Mouse (Mus musculus) embryonic facial prominence, embryonic 14.5 days (tissue): ENCODE data around the gene Nop9. TPM values are rescaled to one million over a fixed set of nuclear protein-coding genes. Genes with fewer than 3 reads are reported as not detected.

Experiments
- ATAC-seq: fragments of 200-750 bp; cut with Nextera tagmentation; 2 replicates; pipeline ENCODE4 v1.8.0; 2017; ENCODE audit warnings: low read depth, moderate number of reproducible peaks, moderate TSS enrichment
- DNase-seq: peaks from one replicate; pipeline ENCODE4 v3.0.0-alpha.2; 2015; ENCODE audit warnings: low spot score
- H3K27ac ChIP-seq: fragments of 300-500 bp; sonication (generic); replicated peaks from 2 replicates; pipeline ENCODE4 v1.5.1; 2014; ENCODE audit warnings: low read depth, mild to moderate bottlenecking, low read length, moderate library complexity
- H3K27me3 ChIP-seq: fragments of 300-500 bp; sonication (generic); replicated peaks from 2 replicates; pipeline ENCODE4 v1.6.1; 2014; ENCODE audit warnings: low read length; ENCODE audit not compliant: control insufficient read depth, insufficient read depth
- H3K36me3 ChIP-seq: fragments of 300-500 bp; sonication (generic); 2 replicates; pipeline ENCODE4 v1.6.1; 2014; ENCODE audit warnings: low read length, mixed read lengths; ENCODE audit not compliant: control insufficient read depth, insufficient read depth
- H3K4me1 ChIP-seq: fragments of 300-500 bp; sonication (generic); 2 replicates; pipeline ENCODE4 v1.6.1; 2014; ENCODE audit warnings: antibody characterized with exemption, low read length; ENCODE audit not compliant: control insufficient read depth, insufficient read depth
- H3K4me2 ChIP-seq: fragments of 300-500 bp; sonication (generic); 2 replicates; pipeline ENCODE4 v1.6.1; 2014; ENCODE audit warnings: low read depth, mild to moderate bottlenecking, low read length, moderate library complexity, mixed read lengths
- H3K4me3 ChIP-seq: fragments of 300-500 bp; sonication (generic); 2 replicates; pipeline ENCODE4 v1.5.1; 2014; ENCODE audit warnings: low read depth, mild to moderate bottlenecking, low read length
- H3K9ac ChIP-seq: fragments of 300-500 bp; sonication (generic); 2 replicates; pipeline ENCODE4 v1.6.1; 2014; ENCODE audit warnings: low read depth, mild to moderate bottlenecking, low read length, moderate library complexity, mixed read lengths
- H3K9me3 ChIP-seq: fragments of 300-500 bp; sonication (generic); 2 replicates; pipeline ENCODE4 v1.6.1; 2016; ENCODE audit warnings: low read length; ENCODE audit not compliant: control insufficient read depth
- WGBS: fragments of 180-500 bp; shearing (Covaris S2); extraction: QIAGEN DNeasy Blood & Tissue Kit; methylation state at CpG from one replicate; pipeline ENCODE4 v1.1.7; 2014; 5-methylcytosine and 5-hydroxymethylcytosine counted together
- polyA plus RNA-seq: library from polyadenylated mRNA; unstranded; fragments of >200 nt; fragmentation: Nextera tagmentation; extraction: Ambion mirVana; gene quantifications from 2 replicates; pipeline ENCODE4 v1.2.1, GENCODE M21; 2014

Gene Nop9
- polyA plus RNA-seq, 1 experiment from 2014 or later = 32.6 TPM

DNA sequence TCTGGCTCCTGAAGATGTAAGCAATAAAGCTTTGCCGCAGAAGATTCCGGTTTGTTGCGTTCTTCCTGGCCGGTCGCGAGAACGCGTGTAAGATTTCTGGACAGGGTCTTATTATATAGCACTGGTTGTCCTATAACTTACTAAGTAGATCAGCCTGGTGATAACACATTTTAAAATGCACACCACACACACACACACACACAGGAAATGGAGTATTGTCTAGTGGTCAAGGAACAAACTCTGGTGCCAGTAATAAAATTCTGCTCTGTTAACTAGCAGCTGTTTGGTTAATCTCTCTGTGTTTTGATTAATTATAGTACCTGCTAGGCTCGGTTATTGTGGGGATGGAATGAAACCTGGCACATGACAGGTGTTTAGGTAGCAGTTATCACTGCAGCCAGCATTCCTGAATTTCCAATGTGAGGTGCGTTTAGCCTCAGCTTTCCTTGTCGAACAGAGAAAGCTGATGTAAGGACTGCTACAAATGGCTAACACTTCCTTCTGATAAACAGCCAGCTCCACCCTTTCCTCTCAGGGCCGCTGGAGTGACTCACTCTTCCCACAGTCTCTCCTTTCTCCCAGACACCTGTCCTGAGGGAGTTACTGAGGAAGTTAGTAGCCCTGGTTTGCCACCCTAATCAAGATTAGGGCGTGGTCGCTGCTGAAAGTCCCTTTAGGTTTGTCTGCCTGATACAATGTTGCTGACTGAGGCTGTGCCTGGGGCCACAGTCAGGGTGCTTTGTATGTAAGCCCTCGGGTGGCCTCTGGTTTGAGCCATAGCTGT is 50.1 kb downstream of the Nop9 start:
- Histone ChIP-seq H3K4me2 (no peak overlapping the region), H3K36me3 (no peaks in the 10 kb centered on the region), H3K4me1 (no peaks in the 10 kb centered on the region), H3K9ac (no peak overlapping the region), H3K27me3 (no peaks in the 10 kb centered on the region), H3K9me3 (no peaks in the 10 kb centered on the region), H3K27ac (no peak overlapping the region), H3K4me3 (no peak overlapping the region)
- ATAC-seq (no peak), DNase-seq (no peak)
- 81% methylated on average over 15 of the region's 15 CpGs for WGBS

Other genes with a start within 250 kb of the Nop9 start
- 3.7 and 5.2 TPM in 2 replicates for gene Cpne6, start 235.2 kb upstream of the Nop9 start, polyA plus RNA-seq
- gene Nrl, start 220.7 kb upstream of the Nop9 start, polyA plus RNA-seq = not detected in 2 replicates
- gene Pck2, start 205.4 kb upstream of the Nop9 start, polyA plus RNA-seq = 28.1 and 32.7 TPM in 2 replicates
- gene Dcaf11, start 185.7 kb upstream of the Nop9 start, polyA plus RNA-seq = 55.1 and 57.7 TPM in 2 replicates
- gene A730061H03Rik, start 185.3 kb upstream of the Nop9 start, polyA plus RNA-seq = 1.1 and 1.2 TPM in 2 replicates
- 36.5 and 46.9 TPM in 2 replicates for gene Fitm1, start 170.1 kb upstream of the Nop9 start, polyA plus RNA-seq
- gene Psme1, start 167.6 kb upstream of the Nop9 start, polyA plus RNA-seq = 119 and 123 TPM in 2 replicates
- 9.9 and 12.6 TPM in 2 replicates for gene Emc9, start 160.4 kb upstream of the Nop9 start, polyA plus RNA-seq
- gene Psme2, start 154.6 kb upstream of the Nop9 start, polyA plus RNA-seq = 249 TPM in 2 replicates
- 11.7 and 13.7 TPM in 2 replicates for gene Rnf31, start 154.0 kb upstream of the Nop9 start, polyA plus RNA-seq
- gene Irf9, start 142.1 kb upstream of the Nop9 start, polyA plus RNA-seq = 10.8 and 12.1 TPM in 2 replicates
- 2.0 and 2.3 TPM in 2 replicates for gene Rec8, start 127.7 kb upstream of the Nop9 start, polyA plus RNA-seq
- 127 and 134 TPM in 2 replicates for gene Ipo4, start 109.7 kb upstream of the Nop9 start, polyA plus RNA-seq
- gene Gm49378, start 107.8 kb upstream of the Nop9 start, polyA plus RNA-seq = 0.79 and 2.8 TPM in 2 replicates
- 106 and 108 TPM in 2 replicates for gene Tm9sf1, start 101.9 kb upstream of the Nop9 start, polyA plus RNA-seq
- 0.97 and 1.0 TPM in 2 replicates for gene Tssk4, start 95.5 kb upstream of the Nop9 start, polyA plus RNA-seq
- 42.6 and 48.3 TPM in 2 replicates for gene Mdp1, start 85.2 kb upstream of the Nop9 start, polyA plus RNA-seq
- 49.6 and 54.8 TPM in 2 replicates for gene Gmpr2, start 73.8 kb upstream of the Nop9 start, polyA plus RNA-seq
- 524 and 534 TPM in 2 replicates for gene Nedd8, start 73.6 kb upstream of the Nop9 start, polyA plus RNA-seq
- gene Tinf2, start 63.9 kb upstream of the Nop9 start, polyA plus RNA-seq = 32.2 and 36.2 TPM in 2 replicates
- 7.1 and 8.0 TPM in 2 replicates for gene Tgm1, start 31.8 kb upstream of the Nop9 start, polyA plus RNA-seq
- 20.7 and 20.9 TPM in 2 replicates for gene Rabggta, start 23.4 kb upstream of the Nop9 start, polyA plus RNA-seq
- gene Dhrs1, start within 50 bp of the Nop9 start, polyA plus RNA-seq = 76.5 and 83.8 TPM in 2 replicates
- 0.33 and 0.59 TPM in 2 replicates for gene Cideb, start 12.8 kb downstream of the Nop9 start, polyA plus RNA-seq
- gene Ltb4r2, start 15.7 kb downstream of the Nop9 start, polyA plus RNA-seq = 0.47 and 0.51 TPM in 2 replicates
- 0.24 and 0.56 TPM in 2 replicates for gene Ltb4r1, start 20.3 kb downstream of the Nop9 start, polyA plus RNA-seq
- gene Adcy4, start 38.4 kb downstream of the Nop9 start, polyA plus RNA-seq = 13.4 and 16.2 TPM in 2 replicates
- 32.0 and 35.3 TPM in 2 replicates for gene Ripk3, start 43.2 kb downstream of the Nop9 start, polyA plus RNA-seq
- gene Nfatc4, start 77.5 kb downstream of the Nop9 start, polyA plus RNA-seq = 56.5 and 74.7 TPM in 2 replicates
- gene Nynrin, start 108.3 kb downstream of the Nop9 start, polyA plus RNA-seq = 15.6 and 19.5 TPM in 2 replicates
- gene Cbln3, start 138.7 kb downstream of the Nop9 start, polyA plus RNA-seq = 0.25 and 0.50 TPM in 2 replicates
- gene Khnyn, start 139.3 kb downstream of the Nop9 start, polyA plus RNA-seq = 9.1 and 9.7 TPM in 2 replicates
- 56.9 and 71.5 TPM in 2 replicates for gene Sdr39u1, start 154.6 kb downstream of the Nop9 start, polyA plus RNA-seq
- gene Cma1, start 199.0 kb downstream of the Nop9 start, polyA plus RNA-seq = 129 and 233 TPM in 2 replicates
- 0.21 TPM in 1 of 2 replicates, not detected in the other for gene Cma2, start 205.3 kb downstream of the Nop9 start, polyA plus RNA-seq